Mouse (Mus musculus): ENCODE data around the gene Spink2. TPM values are rescaled to one million over a fixed set of nuclear protein-coding genes. Genes with fewer than 3 reads are reported as not detected.

The Spink2 gene
- polyA plus RNA-seq, 1 experiment, result not detected

- WGBS, result 56% methylated on average over 11 of the region's 11 CpGs
- Histone ChIP-seq H3K27ac (ENCODE audit: control insufficient read depth, insufficient read depth, low read depth, low read length, poor library complexity) (no peak overlapping the region), H3K4me3 (replicated peaks; ENCODE audit: control insufficient read depth, low read depth, low read length) (no peak overlapping the region), H3K4me1 (ENCODE audit: control insufficient read depth, insufficient read depth, low read length) (no peaks in the 10 kb centered on the region)
- no peak for TF ChIP-seq POLR2A (IDR thresholded peaks at IDR 0.05; ENCODE audit: borderline replicate concordance, control insufficient read depth, low read depth, low read length)
- peak; percentile 70 for TF ChIP-seq CTCF (IDR thresholded peaks at IDR 0.05; ENCODE audit: control insufficient read depth, insufficient read depth, low read length)
Measured at GRCm38 (mm10) chr5:77223043-77223975, 12.0 kb upstream of the Spink2 start.

GRCm38 (mm10) chr5:77217724-77218123, 6.5 kb upstream of the Spink2 start:
- TF ChIP-seq POLR2A (IDR thresholded peaks at IDR 0.05; ENCODE audit: borderline replicate concordance, control insufficient read depth, low read depth, low read length), result no peak
- TF ChIP-seq CTCF (IDR thresholded peaks at IDR 0.05; ENCODE audit: control insufficient read depth, insufficient read depth, low read length), result no peak
- no peak overlapping the region for H3K27ac ChIP-seq (ENCODE audit: control insufficient read depth, insufficient read depth, low read depth, low read length, poor library complexity)
- H3K4me1 ChIP-seq (ENCODE audit: control insufficient read depth, insufficient read depth, low read length), result no peaks in the 10 kb centered on the region
- no peak overlapping the region for H3K4me3 ChIP-seq (replicated peaks; ENCODE audit: control insufficient read depth, low read depth, low read length)
- WGBS, result 5% methylated on average over 2 of the region's 2 CpGs

- H3K4me1 ChIP-seq (ENCODE audit: control insufficient read depth, insufficient read depth, low read length), result no peaks in the 10 kb centered on the region
- no peak overlapping the region for H3K4me3 ChIP-seq (replicated peaks; ENCODE audit: control insufficient read depth, low read depth, low read length)
- WGBS, result 13% methylated on average over 9 of the region's 9 CpGs
- TF ChIP-seq CTCF (IDR thresholded peaks at IDR 0.05; ENCODE audit: control insufficient read depth, insufficient read depth, low read length) (peak; percentile 34; the same call in 1 of the 2 replicates), POLR2A (IDR thresholded peaks at IDR 0.05; ENCODE audit: borderline replicate concordance, control insufficient read depth, low read depth, low read length) (no peak)
- no peak overlapping the region for H3K27ac ChIP-seq (ENCODE audit: control insufficient read depth, insufficient read depth, low read depth, low read length, poor library complexity)
Measured at GRCm38 (mm10) chr5:77217211-77217610, 5.9 kb upstream of the Spink2 start.

- no peak overlapping the region for H3K27ac ChIP-seq (ENCODE audit: control insufficient read depth, insufficient read depth, low read depth, low read length, poor library complexity)
- no peak overlapping the region for H3K4me3 ChIP-seq (replicated peaks; ENCODE audit: control insufficient read depth, low read depth, low read length)
- 74% methylated on average over 11 of the region's 11 CpGs for WGBS
- no peaks in the 10 kb centered on the region for H3K4me1 ChIP-seq (ENCODE audit: control insufficient read depth, insufficient read depth, low read length)
- no peak for TF ChIP-seq POLR2A (IDR thresholded peaks at IDR 0.05; ENCODE audit: borderline replicate concordance, control insufficient read depth, low read depth, low read length)
- no peak for TF ChIP-seq CTCF (IDR thresholded peaks at IDR 0.05; ENCODE audit: control insufficient read depth, insufficient read depth, low read length)
Measured at GRCm38 (mm10) chr5:77206134-77206533, 5.1 kb downstream of the Spink2 start.

GRCm38 (mm10) chr5:77202238-77202637, 9.0 kb downstream of the Spink2 start:
- TF ChIP-seq CTCF (IDR thresholded peaks at IDR 0.05; ENCODE audit: control insufficient read depth, insufficient read depth, low read length) (no peak), POLR2A (IDR thresholded peaks at IDR 0.05; ENCODE audit: borderline replicate concordance, control insufficient read depth, low read depth, low read length) (no peak)
- H3K4me3 ChIP-seq (replicated peaks; ENCODE audit: control insufficient read depth, low read depth, low read length), result no peak overlapping the region
- no peaks in the 10 kb centered on the region for H3K4me1 ChIP-seq (ENCODE audit: control insufficient read depth, insufficient read depth, low read length)
- no peak overlapping the region for H3K27ac ChIP-seq (ENCODE audit: control insufficient read depth, insufficient read depth, low read depth, low read length, poor library complexity)

- WGBS, result 44% methylated on average over 4 of the region's 4 CpGs
- no peak for TF ChIP-seq POLR2A (IDR thresholded peaks at IDR 0.05; ENCODE audit: borderline replicate concordance, control insufficient read depth, low read depth, low read length)
- TF ChIP-seq CTCF (IDR thresholded peaks at IDR 0.05; ENCODE audit: control insufficient read depth, insufficient read depth, low read length), result no peak
- no peak overlapping the region for H3K4me3 ChIP-seq (replicated peaks; ENCODE audit: control insufficient read depth, low read depth, low read length)
- no peaks in the 10 kb centered on the region for H3K4me1 ChIP-seq (ENCODE audit: control insufficient read depth, insufficient read depth, low read length)
- no peak overlapping the region for H3K27ac ChIP-seq (ENCODE audit: control insufficient read depth, insufficient read depth, low read depth, low read length, poor library complexity)
Measured at GRCm38 (mm10) chr5:77200695-77201094, 10.6 kb downstream of the Spink2 start.

GRCm38 (mm10) chr5:77193951-77194350, 17.3 kb downstream of the Spink2 start:
- H3K27ac ChIP-seq (ENCODE audit: control insufficient read depth, insufficient read depth, low read depth, low read length, poor library complexity), result peak overlapping the region; percentile 8; the same call in 1 of the 2 replicates
- peaks cover 4% of the 10 kb centered on the region for H3K4me1 ChIP-seq (ENCODE audit: control insufficient read depth, insufficient read depth, low read length)
- no peak overlapping the region for H3K4me3 ChIP-seq (replicated peaks; ENCODE audit: control insufficient read depth, low read depth, low read length)
- WGBS, result 36% methylated on average over 3 of the region's 3 CpGs
- peak; percentile 43; the same call in 1 of the 2 replicates for TF ChIP-seq CTCF (IDR thresholded peaks at IDR 0.05; ENCODE audit: control insufficient read depth, insufficient read depth, low read length)
- TF ChIP-seq POLR2A (IDR thresholded peaks at IDR 0.05; ENCODE audit: borderline replicate concordance, control insufficient read depth, low read depth, low read length), result no peak

GRCm38 (mm10) chr5:77193266-77193665, 18.0 kb downstream of the Spink2 start:
- TF ChIP-seq POLR2A (IDR thresholded peaks at IDR 0.05; ENCODE audit: borderline replicate concordance, control insufficient read depth, low read depth, low read length), result no peak
- TF ChIP-seq CTCF (IDR thresholded peaks at IDR 0.05; ENCODE audit: control insufficient read depth, insufficient read depth, low read length), result no peak
- Histone ChIP-seq H3K27ac (ENCODE audit: control insufficient read depth, insufficient read depth, low read depth, low read length, poor library complexity) (no peak overlapping the region), H3K4me1 (ENCODE audit: control insufficient read depth, insufficient read depth, low read length) (peaks cover 4% of the 10 kb centered on the region), H3K4me3 (replicated peaks; ENCODE audit: control insufficient read depth, low read depth, low read length) (no peak overlapping the region)
- WGBS, result 12% methylated on average over 4 of the region's 4 CpGs
